ENCODE assay signal across 9 mouse cellular contexts in the genomic region with DNA sequence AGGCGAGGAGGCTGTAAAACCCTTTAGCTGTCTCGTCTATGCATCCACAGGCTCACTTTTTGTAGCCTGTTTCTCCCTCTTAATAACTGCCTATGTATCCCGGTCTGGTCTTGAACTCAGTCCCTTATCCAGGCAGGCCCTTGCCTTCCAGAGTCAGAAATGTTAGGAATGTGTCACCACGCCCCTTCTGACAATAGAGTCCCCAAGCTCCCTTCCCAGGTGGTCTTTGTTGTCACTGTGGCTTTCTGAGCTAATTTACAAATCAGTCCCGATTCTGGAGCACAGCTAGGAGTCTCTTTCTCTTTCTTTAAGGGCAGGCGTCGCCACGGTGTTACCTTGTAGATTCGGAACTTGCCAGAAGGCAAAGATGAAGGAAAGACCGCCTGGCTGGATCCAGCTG. TPM values are rescaled to one million over a fixed set of nuclear protein-coding genes. Genes with fewer than 3 reads are reported as not detected.
DNase-seq lines count a peak whose midpoint lies in the region; ATAC-seq and TF ChIP-seq lines count a peak whose summit lies in the region.
"Had no signal": no experiment of that assay in that cellular context is flagged by ENCODE, and none has a peak within 500 bp of the region (broad histone marks: within the 10 kb centered on the region; RNA-seq: fewer than 3 reads in every experiment).

No protein-coding gene starts in this region.

- H3K4me1 ChIP-seq in testis, adult 2 months (ENCODE audit: control insufficient read depth, insufficient read depth, low read length), result peaks cover 16% of the 10 kb centered on the region
- peaks cover 7% of the 10 kb centered on the region for H3K4me1 ChIP-seq in forebrain, embryonic 14.5 days (ENCODE audit: control insufficient read depth, insufficient read depth, low read length)
- H3K4me1 ChIP-seq in liver, embryonic 13.5 days (replicated peaks), result peaks cover 25% of the 10 kb centered on the region

- no peaks in the 10 kb centered on the region for H3K9me3 ChIP-seq in forebrain, embryonic 14.5 days (replicated peaks; ENCODE audit: control insufficient read depth, low read length)
- H3K9me3 ChIP-seq in liver, embryonic 13.5 days (replicated peaks), result no peaks in the 10 kb centered on the region

- peak overlapping the region; percentile 80 for H3K4me2 ChIP-seq in forebrain, embryonic 14.5 days (ENCODE audit: low read length)
- H3K4me2 ChIP-seq in liver, embryonic 13.5 days, result peak overlapping the region; percentile 82

- H3K27ac ChIP-seq in testis, adult 2 months (ENCODE audit: control insufficient read depth, insufficient read depth, low read depth, low read length), result no peak overlapping the region; the same call in 1 of the 2 replicates
- H3K27ac ChIP-seq in forebrain, embryonic 14.5 days (ENCODE audit: low read depth, low read length), result no peak overlapping the region
- no peak overlapping the region for H3K27ac ChIP-seq in liver, embryonic 13.5 days

- H3K27me3 ChIP-seq in testis, adult 2 months (ENCODE audit: control insufficient read depth, insufficient read depth, low read length), result no peaks in the 10 kb centered on the region
- no peaks in the 10 kb centered on the region for H3K27me3 ChIP-seq in forebrain, embryonic 14.5 days (replicated peaks; ENCODE audit: control insufficient read depth, insufficient read depth, low read length)
- peaks cover 7% of the 10 kb centered on the region; the same call in 1 of the 2 replicates for H3K27me3 ChIP-seq in liver, embryonic 13.5 days

- intact Hi-C loops in left cerebral cortex, postnatal 25 days (cut with DNase I), result no loop called here
- intact Hi-C loops in heart, postnatal 14 days (cut with DNase I), result loop anchor here (10.0 kb wide), 1 partner anchor 180 kb away; the partner anchor contains the start of gene Nr1h2

- no peak for DNase-seq in testis, postnatal 10 days (ENCODE audit: low spot score)
- no peak for DNase-seq in forebrain, embryonic 14.5 days (ENCODE audit: low spot score)
- DNase-seq in liver, embryonic 13.5 days, result no peak
- no peak for DNase-seq in thymus, adult 18-20 months
- no peak for DNase-seq in left cerebral cortex, postnatal 25 days (ENCODE audit: low spot score in 2 of 2)
- DNase-seq in heart, postnatal 14 days, result no peak
- DNase-seq: kidney, postnatal 14 days had no signal

- no peak for TF ChIP-seq CTCF in testis, adult 2 months (IDR thresholded peaks at IDR 0.05; ENCODE audit: control insufficient read depth, insufficient read depth, insufficient replicate concordance, low read depth, low read length)

- H3K9ac ChIP-seq in forebrain, embryonic 14.5 days (ENCODE audit: low read length), result peak overlapping the region; percentile 71; the same call in 1 of the 2 replicates
- peak overlapping the region; percentile 66; the same call in 1 of the 2 replicates for H3K9ac ChIP-seq in liver, embryonic 13.5 days

- peak overlapping the region; percentile 87 for H3K4me3 ChIP-seq in testis, adult 2 months (ENCODE audit: control insufficient read depth, low read depth, low read length)
- H3K4me3 ChIP-seq in forebrain, embryonic 14.5 days (ENCODE audit: low read depth, low read length), result peak overlapping the region; percentile 57
- 0 out of 2 replicates have a peak overlapping the region, but pooled peaks have one; percentile 65 for H3K4me3 ChIP-seq in liver, embryonic 13.5 days (replicated peaks)

- TF ChIP-seq POLR2A in testis, adult 2 months (IDR thresholded peaks at IDR 0.05; ENCODE audit: control insufficient read depth, low read depth, low read length), result no peak

- H3K36me3 ChIP-seq in testis, adult 2 months (ENCODE audit: control insufficient read depth, insufficient read depth, low read length), result no peaks in the 10 kb centered on the region
- no peaks in the 10 kb centered on the region for H3K36me3 ChIP-seq in forebrain, embryonic 14.5 days (ENCODE audit: control insufficient read depth, insufficient read depth, low read length)
- H3K36me3 ChIP-seq in liver, embryonic 13.5 days, result no peaks in the 10 kb centered on the region

- no peak for ATAC-seq in forebrain, embryonic 14.5 days
- no peak for ATAC-seq in liver, embryonic 13.5 days (ENCODE audit: low read depth)

- 4% methylated on average over 10 of the region's 10 CpGs for WGBS in forebrain, embryonic 14.5 days
- 28% methylated on average over 10 of the region's 10 CpGs for WGBS in liver, embryonic 13.5 days (ENCODE audit: insufficient replicate concordance)

RNA-seq across cellular contexts. Expression of gene Syt3, which starts 8.7 kb away (rescaled TPM):
- polyA plus RNA-seq in testis, adult 2 months (2012; rRNA removed), result 2.0 TPM in 2 replicates
- polyA plus RNA-seq in forebrain, embryonic 14.5 days (2014; fragmentation: Nextera tagmentation; extraction: Ambion mirVana), result 19.0 and 25.3 TPM in 2 replicates
- polyA plus RNA-seq in liver, embryonic 13.5 days (2015; fragmentation: Nextera tagmentation; extraction: Ambion mirVana), result 0.03 and 0.09 TPM in 2 replicates
- total RNA-seq in left cerebral cortex, postnatal 25 days (2021), result 10 to 100 TPM; 60.0 to 65.0 TPM
- total RNA-seq in heart, postnatal 14 days (2021), result 1 to 10 TPM; 1.5 to 2.2 TPM
- polyA plus RNA-seq: activated CD4-positive, CD25-positive, alpha-beta regulatory T cell, adult 4 months had no signal

RNA-seq across cellular contexts. Expression of gene 1700008O03Rik, which starts 10.4 kb away (rescaled TPM):
- polyA plus RNA-seq in testis, adult 2 months (2012; rRNA removed), result 112 and 131 TPM in 2 replicates
- polyA plus RNA-seq in forebrain, embryonic 14.5 days (2014; fragmentation: Nextera tagmentation; extraction: Ambion mirVana), result 0.63 and 0.86 TPM in 2 replicates
- polyA plus RNA-seq in liver, embryonic 13.5 days (2015; fragmentation: Nextera tagmentation; extraction: Ambion mirVana), result 0.18 TPM in 1 of 2 replicates, not detected in the other
- total RNA-seq in left cerebral cortex, postnatal 25 days (2021), result 1 to 10 TPM; 1.9 to 2.2 TPM
- under 1 TPM in 1 of 2 experiments, not detected in 1; 0.24 TPM for total RNA-seq in heart, postnatal 14 days (2021)

RNA-seq across cellular contexts. Expression of gene Lrrc4b, which starts 53.6 kb away (rescaled TPM):
- 0.46 and 0.55 TPM in 2 replicates for polyA plus RNA-seq in testis, adult 2 months (2012; rRNA removed)
- 20.8 and 22.1 TPM in 2 replicates for polyA plus RNA-seq in forebrain, embryonic 14.5 days (2014; fragmentation: Nextera tagmentation; extraction: Ambion mirVana)
- polyA plus RNA-seq in liver, embryonic 13.5 days (2015; fragmentation: Nextera tagmentation; extraction: Ambion mirVana), result not detected in 2 replicates
- 100 to 1,000 TPM; 268 to 278 TPM for total RNA-seq in left cerebral cortex, postnatal 25 days (2021)
- 10 to 100 TPM; 18.7 to 19.7 TPM for total RNA-seq in heart, postnatal 14 days (2021)
- polyA plus RNA-seq: activated CD4-positive, CD25-positive, alpha-beta regulatory T cell, adult 4 months had no signal

Comparison
In these comparisons a context has a peak if more than half of its experiments do, and no peak if none do; other contexts are left out.
1. RNA of gene 1700008O03Rik, which starts 10.4 kb away (polyA plus RNA-seq): 112 to 131 TPM in testis, adult 2 months; 0.63 to 0.86 TPM in forebrain, embryonic 14.5 days and 0.18 TPM in liver, embryonic 13.5 days; every median in the first group is over 10 times any median in the second.
2. RNA of gene Lrrc4b, which starts 53.6 kb away (polyA plus RNA-seq): 20.8 to 22.1 TPM in forebrain, embryonic 14.5 days; 0.46 to 0.55 TPM in testis, adult 2 months and not detected in liver, embryonic 13.5 days; every median in the first group is over 10 times any median in the second.
3. Peak in every context shown above with its lines, with median percentiles within 50 percentile points of each other: H3K4me3 ChIP-seq.